Mouse (Mus musculus) stomach, embryonic 16.5 days (tissue): ENCODE data around the gene Raet1d. TPM values are rescaled to one million over a fixed set of nuclear protein-coding genes. Genes with fewer than 3 reads are reported as not detected.

Experiments
- polyA plus RNA-seq: library from polyadenylated mRNA; unstranded; fragments of >200 nt; fragmentation: Nextera tagmentation; extraction: Ambion mirVana; gene quantifications from 2 replicates; pipeline ENCODE4 v1.2.1, GENCODE M21; 2015

Raet1d gene
- polyA plus RNA-seq, 1 experiment from 2014 or later, result 11.3 TPM

Other genes with a start within 250 kb of the Raet1d start
- 18.7 and 18.9 TPM in 2 replicates for gene E030030I06Rik, start 211.3 kb upstream of the Raet1d start, polyA plus RNA-seq
- gene Raet1e, start 202.0 kb upstream of the Raet1d start, polyA plus RNA-seq, result 7.9 and 8.7 TPM in 2 replicates
- gene H60b, start 202.0 kb upstream of the Raet1d start, polyA plus RNA-seq, result 0.49 and 0.91 TPM in 2 replicates